Mouse (Mus musculus): Measurements from ENCODE around the gene Catsper4.

GRCm38 (mm10) chr4:134258354-134258753, 31.2 kb upstream of the Catsper4 start:
- TF ChIP-seq POLR2A (IDR thresholded peaks at IDR 0.05; ENCODE audit: borderline replicate concordance, insufficient read depth, low read length) (no peak), CTCF (IDR thresholded peaks at IDR 0.05; ENCODE audit: borderline replicate concordance, insufficient read depth, low read depth, low read length) (no peak)
